ENCODE assay signal across 8 mouse cellular contexts in the genomic region with DNA sequence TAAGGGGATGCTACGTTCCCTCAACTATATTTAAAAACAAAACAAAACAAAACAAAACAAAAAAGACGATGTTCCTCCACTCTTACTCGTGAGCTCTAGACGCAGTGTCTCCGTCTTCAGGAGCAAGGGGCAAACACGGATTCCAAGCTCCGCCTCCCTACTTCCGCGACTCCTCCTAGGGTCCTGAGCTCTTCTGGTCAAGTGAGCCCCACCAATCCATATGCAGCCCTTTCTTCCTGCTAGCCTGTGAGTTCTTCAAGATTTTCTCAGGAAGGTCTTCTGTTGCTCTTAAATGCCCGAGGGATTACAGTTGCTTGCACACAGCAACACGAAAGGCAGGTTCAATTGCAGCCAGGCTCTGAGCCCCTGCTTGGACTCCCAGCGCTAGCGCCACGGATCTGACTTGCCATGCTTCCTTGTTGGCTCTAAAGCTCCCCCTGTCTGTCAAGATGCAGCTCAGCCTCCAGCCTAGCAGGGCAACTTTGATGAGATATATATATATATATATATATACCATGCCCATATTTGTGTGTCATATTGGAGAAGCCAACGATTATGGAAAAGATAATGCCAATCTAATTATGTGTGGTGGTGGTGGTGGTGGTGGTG. TPM values are rescaled to one million over a fixed set of nuclear protein-coding genes. Genes with fewer than 3 reads are reported as not detected.
A peak's percentile ranks its signal among the peaks of the same experiment; 100 is the strongest.
DNase-seq lines count a peak whose midpoint lies in the region; ATAC-seq lines count a peak whose summit lies in the region.

No protein-coding gene starts in this region.

- 19% methylated on average over 15 of the region's 15 CpGs for WGBS in embryonic facial prominence, embryonic 11.5 days
- WGBS in hindbrain, embryonic 13.5 days: 19% methylated on average over 15 of the region's 15 CpGs
- 14% methylated on average over 15 of the region's 15 CpGs for whole genome bisulfite sequencing in liver, embryonic 11.5 days

- H3K9me3 ChIP-seq in embryonic facial prominence, embryonic 11.5 days (replicated peaks; ENCODE audit: control insufficient read depth, low read length): no peaks in the 10 kb centered on the region
- H3K9me3 ChIP-seq in hindbrain, embryonic 13.5 days: no peaks in the 10 kb centered on the region
- H3K9me3 ChIP-seq in liver, embryonic 11.5 days (ENCODE audit: control insufficient read depth, low read length): no peaks in the 10 kb centered on the region

- no peaks in the 10 kb centered on the region for H3K36me3 ChIP-seq in embryonic facial prominence, embryonic 11.5 days (replicated peaks; ENCODE audit: control insufficient read depth, insufficient read depth, low read depth, low read length)
- no peaks in the 10 kb centered on the region for H3K36me3 ChIP-seq in hindbrain, embryonic 13.5 days
- no peaks in the 10 kb centered on the region for H3K36me3 ChIP-seq in liver, embryonic 11.5 days (ENCODE audit: control insufficient read depth, insufficient read depth, low read length)

- H3K4me2 ChIP-seq in embryonic facial prominence, embryonic 11.5 days (ENCODE audit: low read depth, low read length): peak overlapping the region; percentile 23; the same call in 1 of the 2 replicates
- H3K4me2 ChIP-seq in hindbrain, embryonic 13.5 days: peak overlapping the region; percentile 18; the same call in 1 of the 2 replicates
- H3K4me2 ChIP-seq in liver, embryonic 11.5 days: peak overlapping the region; percentile 61

- DNase-seq in right cerebral cortex, adult 18-20 months: peak; percentile 5
- no peak for DNase-seq in right cerebral cortex, postnatal 14 days
- peak; percentile 54 for DNase-seq in embryonic facial prominence, embryonic 11.5 days (ENCODE audit: low spot score)
- DNase-seq in liver, embryonic 11.5 days (ENCODE audit: low spot score): peak; percentile 50
- peak; percentile 12 to 36 for DNase-seq in natural killer cell, adult 2 months (ENCODE audit: low spot score in 2 of 2)
- DNase-seq in layer of hippocampus, adult 11-12 months (ENCODE audit: low spot score): no peak

- H3K4me3 ChIP-seq in embryonic facial prominence, embryonic 11.5 days (ENCODE audit: low read depth, low read length): 0 out of 2 replicates have a peak overlapping the region, but pooled peaks have one; percentile 2
- H3K4me3 ChIP-seq in hindbrain, embryonic 13.5 days: peak overlapping the region; percentile 8; the same call in 1 of the 2 replicates
- peak overlapping the region; percentile 38 for H3K4me3 ChIP-seq in liver, embryonic 11.5 days (ENCODE audit: low read depth, low read length)

- no peak for ATAC-seq in embryonic facial prominence, embryonic 11.5 days (replicated peaks; ENCODE audit: insufficient number of reproducible peaks, low FRiP score, low TSS enrichment, low read depth)
- ATAC-seq in hindbrain, embryonic 13.5 days (ENCODE audit: low FRiP score): no peak
- peak; percentile 74 for ATAC-seq in liver, embryonic 11.5 days (replicated peaks; ENCODE audit: low FRiP score)
- no peak for ATAC-seq in activated CD4-positive, CD25-positive, alpha-beta regulatory T cell, adult 4 months

- H3K4me1 ChIP-seq in embryonic facial prominence, embryonic 11.5 days (ENCODE audit: control insufficient read depth, insufficient read depth, low read length): no peaks in the 10 kb centered on the region
- no peaks in the 10 kb centered on the region for H3K4me1 ChIP-seq in hindbrain, embryonic 13.5 days (replicated peaks)
- peaks cover 5% of the 10 kb centered on the region; the same call in 1 of the 2 replicates for H3K4me1 ChIP-seq in liver, embryonic 11.5 days (replicated peaks; ENCODE audit: control insufficient read depth, insufficient read depth, low read length)

- H3K9ac ChIP-seq in embryonic facial prominence, embryonic 11.5 days (replicated peaks; ENCODE audit: low read length): no peak overlapping the region
- H3K9ac ChIP-seq in hindbrain, embryonic 13.5 days: no peak overlapping the region
- peak overlapping the region; percentile 44; the same call in 1 of the 2 replicates for H3K9ac ChIP-seq in liver, embryonic 11.5 days (ENCODE audit: low read depth, low read length)

- H3K27me3 ChIP-seq in embryonic facial prominence, embryonic 11.5 days (ENCODE audit: control insufficient read depth, insufficient read depth, low read length): no peaks in the 10 kb centered on the region
- H3K27me3 ChIP-seq in hindbrain, embryonic 13.5 days: 0 out of 2 replicates have a peak, but pooled peaks cover 12% of the 10 kb centered on the region
- H3K27me3 ChIP-seq in liver, embryonic 11.5 days (replicated peaks; ENCODE audit: control insufficient read depth, insufficient read depth, low read length): no peaks in the 10 kb centered on the region

- no peak overlapping the region for H3K27ac ChIP-seq in embryonic facial prominence, embryonic 11.5 days (replicated peaks; ENCODE audit: low read depth, low read length)
- no peak overlapping the region for H3K27ac ChIP-seq in hindbrain, embryonic 13.5 days
- H3K27ac ChIP-seq in liver, embryonic 11.5 days (ENCODE audit: low read depth, low read length): no peak overlapping the region

RNA-seq across cellular contexts. Expression of gene Esrrb, which starts 55.2 kb away (rescaled TPM):
- polyA plus RNA-seq in embryonic facial prominence, embryonic 11.5 days (2014; fragmentation: Nextera tagmentation; extraction: Ambion mirVana): 0.14 and 0.38 TPM in 2 replicates
- polyA plus RNA-seq in hindbrain, embryonic 13.5 days (2015; fragmentation: Nextera tagmentation; extraction: Ambion mirVana): 5.3 and 6.7 TPM in 2 replicates
- 0.04 TPM in 1 of 2 replicates, not detected in the other for polyA plus RNA-seq in liver, embryonic 11.5 days (2014; fragmentation: Nextera tagmentation; extraction: Ambion mirVana)
- not detected for polyA plus RNA-seq in activated CD4-positive, CD25-positive, alpha-beta regulatory T cell, adult 4 months (2017; shearing (Covaris generic))

Comparison
In these comparisons a context has a peak if more than half of its experiments do, and no peak if none do; other contexts are left out.
1. DNase-seq: peak in right cerebral cortex, adult 18-20 months (single experiment), embryonic facial prominence, embryonic 11.5 days (single experiment), liver, embryonic 11.5 days (single experiment) and natural killer cell, adult 2 months (2 of 2); none in right cerebral cortex, postnatal 14 days (single experiment) and layer of hippocampus, adult 11-12 months (single experiment).
2. Peak in every context shown above with its lines, with median percentiles within 50 percentile points of each other: H3K4me2 ChIP-seq and H3K4me3 ChIP-seq.